In genomic region chr8:111537765-111538158, GRCm38 (mm10) we compare ENCODE assay signal across 8 mouse cellular contexts. TPM values are rescaled to one million over a fixed set of nuclear protein-coding genes. Genes with fewer than 3 reads are reported as not detected.
DNase-seq lines count a peak whose midpoint lies in the region; ATAC-seq and TF ChIP-seq lines count a peak whose summit lies in the region.

No protein-coding gene starts in this region.

- 2% methylated on average over 8 of the region's 8 CpGs for WGBS in lung, embryonic 15.5 days
- 4% methylated on average over 8 of the region's 8 CpGs for WGBS in embryonic facial prominence, embryonic 14.5 days
- WGBS in intestine, postnatal 0 days = 13% methylated on average over 8 of the region's 8 CpGs
- 3% methylated on average over 8 of the region's 8 CpGs for WGBS in neural tube, embryonic 15.5 days

- peak overlapping the region; percentile 84 for H3K4me2 ChIP-seq in lung, embryonic 15.5 days
- H3K4me2 ChIP-seq in embryonic facial prominence, embryonic 14.5 days (ENCODE audit: low read depth, low read length) = peak overlapping the region; percentile 71
- H3K4me2 ChIP-seq in intestine, postnatal 0 days (replicated peaks; ENCODE audit: low read depth) = peak overlapping the region; percentile 89
- peak overlapping the region; percentile 93 for H3K4me2 ChIP-seq in neural tube, embryonic 15.5 days

- H3K27ac ChIP-seq in lung, embryonic 15.5 days = peak overlapping the region; percentile 97; the same call in 1 of the 2 replicates
- peak overlapping the region; percentile 94; the same call in 1 of the 2 replicates for H3K27ac ChIP-seq in embryonic facial prominence, embryonic 14.5 days (replicated peaks; ENCODE audit: low read depth, low read length)
- H3K27ac ChIP-seq in intestine, postnatal 0 days (ENCODE audit: low read depth, low read length) = no peak overlapping the region
- H3K27ac ChIP-seq in neural tube, embryonic 15.5 days (replicated peaks) = peak overlapping the region; percentile 95

- H3K4me1 ChIP-seq in lung, embryonic 15.5 days = peaks cover 49% of the 10 kb centered on the region
- H3K4me1 ChIP-seq in embryonic facial prominence, embryonic 14.5 days (ENCODE audit: control insufficient read depth, insufficient read depth, low read length) = peaks cover 28% of the 10 kb centered on the region
- H3K4me1 ChIP-seq in intestine, postnatal 0 days (replicated peaks; ENCODE audit: control insufficient read depth, insufficient read depth, low read length) = peaks cover 6% of the 10 kb centered on the region; the same call in 1 of the 2 replicates
- H3K4me1 ChIP-seq in neural tube, embryonic 15.5 days = peaks cover 57% of the 10 kb centered on the region

- H3K9ac ChIP-seq in lung, embryonic 15.5 days = peak overlapping the region; percentile 81
- H3K9ac ChIP-seq in embryonic facial prominence, embryonic 14.5 days (ENCODE audit: low read depth, low read length) = peak overlapping the region; percentile 96
- peak overlapping the region; percentile 83; the same call in 1 of the 2 replicates for H3K9ac ChIP-seq in intestine, postnatal 0 days (ENCODE audit: low read depth, low read length)
- peak overlapping the region; percentile 90 for H3K9ac ChIP-seq in neural tube, embryonic 15.5 days (replicated peaks)

- intact Hi-C loops in left cerebral cortex, postnatal 4 days (cut with DNase I) = loop anchor here (5.0 kb wide), 1 partner anchor 90 kb away; no protein-coding TSS in a partner anchor

- no peaks in the 10 kb centered on the region for H3K27me3 ChIP-seq in lung, embryonic 15.5 days
- no peaks in the 10 kb centered on the region for H3K27me3 ChIP-seq in embryonic facial prominence, embryonic 14.5 days (replicated peaks; ENCODE audit: control insufficient read depth, insufficient read depth, low read length)
- no peaks in the 10 kb centered on the region for H3K27me3 ChIP-seq in intestine, postnatal 0 days (replicated peaks; ENCODE audit: control insufficient read depth, insufficient read depth, low read length)
- no peaks in the 10 kb centered on the region for H3K27me3 ChIP-seq in neural tube, embryonic 15.5 days (replicated peaks)

- no peak for TF ChIP-seq CTCF in intestine, postnatal 0 days (IDR thresholded peaks at IDR 0.05; ENCODE audit: low read depth)

- H3K4me3 ChIP-seq in lung, embryonic 15.5 days = peak overlapping the region; percentile 96
- H3K4me3 ChIP-seq in embryonic facial prominence, embryonic 14.5 days (ENCODE audit: low read depth, low read length) = peak overlapping the region; percentile 93
- peak overlapping the region; percentile 79 for H3K4me3 ChIP-seq in intestine, postnatal 0 days (ENCODE audit: low read depth, low read length)
- peak overlapping the region; percentile 78 for H3K4me3 ChIP-seq in neural tube, embryonic 15.5 days (replicated peaks)

- no peak for DNase-seq in lung, postnatal 10 days
- no peak for DNase-seq in embryonic facial prominence, embryonic 14.5 days (ENCODE audit: low spot score)
- no peak for DNase-seq in left cerebral cortex, postnatal 4 days
- no peak for DNase-seq in B cell, adult 2 months
- no peak for DNase-seq in adrenal gland, adult 8-10 months

- H3K9me3 ChIP-seq in lung, embryonic 15.5 days = no peaks in the 10 kb centered on the region
- H3K9me3 ChIP-seq in embryonic facial prominence, embryonic 14.5 days (ENCODE audit: control insufficient read depth, low read length) = no peaks in the 10 kb centered on the region
- no peaks in the 10 kb centered on the region for H3K9me3 ChIP-seq in intestine, postnatal 0 days (ENCODE audit: control insufficient read depth)
- no peaks in the 10 kb centered on the region for H3K9me3 ChIP-seq in neural tube, embryonic 15.5 days (replicated peaks)

- no peak for ATAC-seq in lung, embryonic 15.5 days (ENCODE audit: borderline replicate concordance, extremely low read depth, low FRiP score, low TSS enrichment)
- ATAC-seq in embryonic facial prominence, embryonic 14.5 days (ENCODE audit: low read depth) = no peak
- ATAC-seq in intestine, postnatal 0 days = no peak
- ATAC-seq in neural tube, embryonic 15.5 days (ENCODE audit: low FRiP score) = no peak

- H3K36me3 ChIP-seq in lung, embryonic 15.5 days = no peaks in the 10 kb centered on the region
- peaks cover 5% of the 10 kb centered on the region; the same call in 1 of the 2 replicates for H3K36me3 ChIP-seq in embryonic facial prominence, embryonic 14.5 days (ENCODE audit: control insufficient read depth, insufficient read depth, low read length)
- no peaks in the 10 kb centered on the region for H3K36me3 ChIP-seq in intestine, postnatal 0 days (ENCODE audit: control insufficient read depth, insufficient read depth)
- H3K36me3 ChIP-seq in neural tube, embryonic 15.5 days = no peaks in the 10 kb centered on the region

RNA-seq across cellular contexts. Expression of gene Znrf1, which starts 1.9 kb away (rescaled TPM):
- polyA plus RNA-seq in lung, embryonic 15.5 days (2015; fragmentation: Nextera tagmentation; extraction: Ambion mirVana) = 31.5 and 35.2 TPM in 2 replicates
- polyA plus RNA-seq in embryonic facial prominence, embryonic 14.5 days (2014; fragmentation: Nextera tagmentation; extraction: Ambion mirVana) = 35.6 and 39.1 TPM in 2 replicates
- polyA plus RNA-seq in intestine, postnatal 0 days (2015; fragmentation: Nextera tagmentation; extraction: Ambion mirVana) = 11.7 and 13.3 TPM in 2 replicates
- 80.3 and 93.3 TPM in 2 replicates for polyA plus RNA-seq in neural tube, embryonic 15.5 days (2015; fragmentation: Nextera tagmentation; extraction: Ambion mirVana)
- 100 to 1,000 TPM; 191 to 204 TPM for total RNA-seq in left cerebral cortex, postnatal 4 days (2021)
- total RNA-seq in adrenal gland, adult 8-10 months (2022) = 10 to 100 TPM; 42.2 to 60.4 (median 50.2) TPM

RNA-seq across cellular contexts. Expression of gene Wdr59, which starts 15.9 kb away (rescaled TPM):
- polyA plus RNA-seq in lung, embryonic 15.5 days (2015; fragmentation: Nextera tagmentation; extraction: Ambion mirVana) = 5.3 and 6.0 TPM in 2 replicates
- 4.6 and 4.7 TPM in 2 replicates for polyA plus RNA-seq in embryonic facial prominence, embryonic 14.5 days (2014; fragmentation: Nextera tagmentation; extraction: Ambion mirVana)
- 1.3 and 1.4 TPM in 2 replicates for polyA plus RNA-seq in intestine, postnatal 0 days (2015; fragmentation: Nextera tagmentation; extraction: Ambion mirVana)
- 8.0 and 8.1 TPM in 2 replicates for polyA plus RNA-seq in neural tube, embryonic 15.5 days (2015; fragmentation: Nextera tagmentation; extraction: Ambion mirVana)
- 10 to 100 TPM; 23.9 to 25.5 TPM for total RNA-seq in left cerebral cortex, postnatal 4 days (2021)
- 10 to 100 TPM; 13.4 to 15.9 (median 14.9) TPM for total RNA-seq in adrenal gland, adult 8-10 months (2022)
